Mouse (Mus musculus) spleen, postnatal 36 days (tissue): Measurements from ENCODE around the gene Rpa2.
"Not testable (repeated sequence)": the region's sequence is repeated elsewhere in the genome, so short reads cannot be mapped to it uniquely, and the experiment has no call there.

ENCODE experiments used
- DNase-seq, 2 experiments: peaks; one replicate each; pipeline ENCODE4 v3.0.0; 2022; ENCODE audit warnings: low spot score in 2 of 2, mixed read lengths in 1 of 2

Gene Rpa2

DNA sequence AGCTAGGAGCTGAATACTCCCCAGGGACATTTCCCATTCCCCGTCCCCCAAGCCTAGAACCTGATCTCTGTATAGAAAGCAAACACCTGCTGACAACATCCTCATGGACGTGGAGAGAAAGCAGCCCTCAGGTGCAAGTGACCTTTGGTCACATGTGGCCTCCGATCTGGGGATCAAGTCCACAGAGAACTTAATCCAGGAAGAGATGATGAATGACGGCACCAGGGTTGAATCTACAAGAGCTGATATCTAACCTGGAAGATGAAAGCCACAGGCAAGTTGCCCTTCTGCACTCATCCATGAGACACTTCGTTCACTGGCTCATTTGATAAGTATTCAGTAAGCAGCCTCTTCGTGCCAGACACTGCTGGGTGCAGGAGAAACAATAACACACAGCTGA, 5.5 kb upstream of the Rpa2 start:
- DNase-seq: no peak

DNA sequence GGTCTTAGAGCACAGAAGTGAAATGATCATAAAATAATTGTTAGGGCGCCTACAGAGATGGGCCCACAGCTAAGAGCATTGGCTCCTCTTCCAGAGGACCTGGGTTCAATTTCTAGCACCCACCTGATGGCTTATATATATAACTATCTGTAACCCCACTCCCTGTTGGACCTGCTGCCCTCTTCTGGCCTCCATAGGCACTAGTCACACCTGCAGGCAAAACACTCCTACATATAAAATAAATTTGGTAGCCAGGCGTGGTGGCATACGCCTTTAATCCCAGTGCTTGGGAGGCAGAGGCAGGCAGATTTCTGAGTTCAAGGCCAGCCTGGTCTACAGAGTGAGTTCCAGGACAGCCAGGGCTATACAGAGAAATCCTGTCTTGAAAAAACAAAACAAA, 5.0 kb upstream of the Rpa2 start:
- not testable (repeated sequence) for DNase-seq

DNA sequence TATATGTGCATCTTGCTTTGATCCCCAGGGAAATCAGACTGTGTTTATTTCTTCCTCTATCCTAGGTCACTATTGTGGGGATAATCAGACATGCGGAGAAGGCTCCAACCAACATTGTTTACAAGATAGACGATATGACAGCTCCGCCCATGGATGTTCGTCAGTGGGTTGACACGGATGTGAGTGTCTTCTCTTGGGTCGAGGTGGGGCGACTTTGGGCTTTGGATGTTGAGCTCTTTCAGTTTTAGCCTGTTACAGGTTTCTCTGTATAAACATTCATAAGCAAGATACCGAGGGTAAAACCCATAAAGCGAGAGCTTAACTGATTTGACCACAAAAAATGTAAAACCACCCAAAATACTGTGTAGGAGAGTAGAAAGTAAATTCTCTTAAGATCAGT, 3.6 kb downstream of the Rpa2 start:
- DNase-seq: no peak

DNA sequence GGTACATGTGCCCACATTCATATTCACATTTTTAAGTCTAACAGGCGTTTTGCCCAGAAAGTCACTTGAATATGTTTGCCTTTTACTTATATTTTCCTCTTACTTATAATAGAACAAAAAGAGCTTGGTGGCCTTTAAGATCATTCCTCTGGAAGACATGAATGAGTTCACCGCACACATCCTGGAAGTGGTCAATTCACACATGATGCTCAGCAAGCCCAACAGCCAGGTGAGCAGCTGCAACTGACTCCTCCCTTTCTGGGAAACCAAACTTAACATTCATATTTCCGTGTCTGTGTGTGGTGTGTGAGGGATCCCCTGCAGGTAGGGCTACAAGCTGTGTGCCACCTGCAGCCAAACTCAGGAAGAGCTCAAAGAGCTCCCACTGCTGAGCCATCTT, 6.8 kb downstream of the Rpa2 start:
- DNase-seq: no peak

DNA sequence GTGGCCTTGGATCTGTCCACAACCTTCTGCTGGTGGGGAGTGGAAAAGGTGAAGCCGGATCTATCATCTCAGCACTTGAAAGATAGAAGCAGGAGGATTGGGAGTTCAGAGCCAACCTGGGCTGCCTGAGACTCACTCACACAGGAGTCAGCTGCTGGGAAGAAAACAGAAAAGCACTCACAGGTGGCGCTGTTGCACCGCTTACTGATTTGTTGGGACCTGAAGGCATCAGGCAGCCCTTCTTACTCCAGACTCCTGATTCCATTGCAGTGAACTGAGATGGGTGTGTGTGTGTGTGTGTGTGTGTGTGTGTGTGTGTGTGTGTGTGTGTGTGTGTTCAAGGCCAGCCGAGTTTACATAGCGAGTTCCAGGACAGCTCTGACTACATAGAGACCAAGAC, 8.6 kb downstream of the Rpa2 start:
- DNase-seq: peak; percentile 74 to 77

DNA sequence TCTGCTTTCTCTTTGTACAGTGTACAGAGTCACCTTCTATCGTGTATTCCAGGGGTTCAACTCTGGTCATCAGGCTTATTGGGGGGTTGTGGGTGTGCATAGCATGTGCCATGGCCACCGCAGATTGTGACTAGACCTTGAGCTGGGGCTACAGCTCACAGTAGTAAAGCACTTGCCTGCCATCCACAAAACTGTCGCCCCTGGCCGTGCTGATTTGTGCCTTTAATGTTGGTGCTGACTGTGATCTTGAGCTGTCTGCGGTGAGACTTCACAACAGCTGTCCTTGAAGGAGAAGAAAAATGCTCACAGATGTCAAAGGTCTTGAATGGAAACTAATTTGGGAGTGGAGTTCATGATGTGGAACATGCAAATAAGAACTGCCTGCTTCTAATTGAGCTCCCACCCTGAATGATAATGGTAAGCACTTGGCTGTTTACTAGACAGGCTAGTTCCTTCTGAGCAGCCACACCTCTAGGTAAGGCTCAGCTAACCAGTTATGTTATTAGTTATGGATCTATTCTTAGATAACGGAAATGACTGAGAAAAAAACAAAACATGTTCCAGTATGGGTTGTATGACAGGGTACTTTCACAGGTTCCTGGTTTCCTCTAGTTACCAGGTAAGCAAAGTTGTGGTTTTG, 10.6 kb downstream of the Rpa2 start:
- peak; percentile 60 to 70 for DNase-seq

DNA sequence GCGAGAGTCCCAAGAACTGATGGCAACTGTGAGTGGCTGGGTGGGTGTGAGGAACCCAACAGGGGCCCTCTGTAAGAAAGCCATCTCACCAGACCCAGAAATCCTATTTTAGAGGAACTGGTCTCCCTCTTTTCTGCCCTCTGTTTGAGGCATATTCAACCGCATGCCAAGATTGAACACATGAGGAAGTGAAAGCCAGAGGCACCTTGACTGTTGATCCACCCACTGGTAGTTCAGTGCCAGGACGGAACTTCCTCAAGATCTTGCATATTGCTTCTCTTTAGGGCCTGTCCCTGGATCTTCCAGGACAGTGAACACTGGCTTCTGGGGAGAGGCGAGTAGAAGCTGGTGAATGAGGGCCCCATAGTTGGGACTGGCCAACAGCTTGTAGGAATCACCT, 12.2 kb downstream of the Rpa2 start:
- peak; percentile 64 to 74 for DNase-seq

DNA sequence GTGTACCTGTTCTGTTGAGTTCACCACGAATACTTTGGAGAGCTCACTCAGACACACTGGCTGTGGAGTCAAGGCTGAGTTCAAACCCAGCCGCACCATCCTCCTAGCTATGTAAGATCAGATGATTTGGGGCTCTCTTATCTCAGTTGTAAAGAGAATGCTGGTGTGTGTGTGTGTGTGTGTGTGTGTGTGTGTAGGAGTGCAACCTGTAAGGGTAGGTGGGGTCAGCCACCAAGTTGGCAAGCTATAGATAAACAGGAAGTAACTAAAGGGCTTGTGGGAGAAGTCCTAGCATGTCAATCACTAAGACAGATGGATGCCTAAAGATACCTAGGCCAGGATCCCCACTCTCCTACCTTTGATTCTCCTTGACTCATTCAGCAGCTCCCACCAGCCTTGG, 15.6 kb downstream of the Rpa2 start:
- DNase-seq: no peak

DNA sequence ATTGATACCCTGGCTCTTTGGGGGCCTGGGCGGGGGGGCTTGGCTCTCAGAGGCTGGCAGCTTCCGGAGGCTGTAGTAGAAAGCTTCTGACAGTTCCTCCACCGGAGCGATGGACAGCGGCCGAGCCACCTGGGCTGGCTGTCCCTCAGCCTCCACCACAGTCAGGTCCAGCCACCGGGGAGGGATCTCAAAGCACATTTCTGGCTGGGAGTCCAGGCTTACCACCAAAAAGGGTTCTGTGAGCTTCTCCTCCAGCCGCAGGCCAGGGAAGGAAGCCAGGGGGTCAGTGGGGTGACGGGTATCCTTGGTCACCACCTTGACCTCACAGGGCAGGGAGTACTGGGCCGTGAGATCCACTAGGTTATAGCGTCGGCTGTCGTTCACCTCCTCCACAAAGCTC, 17.1 kb downstream of the Rpa2 start:
- no peak for DNase-seq

DNA sequence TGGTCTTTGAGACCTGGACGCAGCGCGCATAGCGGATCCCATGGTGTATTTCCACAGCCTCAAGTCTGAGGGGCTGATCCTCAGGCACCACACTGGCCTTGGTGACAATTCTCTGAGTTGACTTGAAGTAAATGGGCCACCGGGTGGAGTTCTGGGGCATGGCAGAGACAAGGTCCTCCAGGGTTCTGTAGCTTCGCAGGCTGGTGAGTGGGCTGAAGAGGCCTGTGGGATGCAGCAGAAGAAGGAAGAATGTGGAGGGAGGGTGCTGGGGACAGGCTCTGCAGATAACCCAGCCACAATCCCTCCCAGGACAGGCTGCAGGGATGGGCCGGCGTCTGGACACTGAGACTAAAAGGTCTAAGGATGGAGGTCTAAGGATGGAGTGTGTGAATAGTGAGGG, 21.6 kb downstream of the Rpa2 start:
- DNase-seq: no peak

DNA sequence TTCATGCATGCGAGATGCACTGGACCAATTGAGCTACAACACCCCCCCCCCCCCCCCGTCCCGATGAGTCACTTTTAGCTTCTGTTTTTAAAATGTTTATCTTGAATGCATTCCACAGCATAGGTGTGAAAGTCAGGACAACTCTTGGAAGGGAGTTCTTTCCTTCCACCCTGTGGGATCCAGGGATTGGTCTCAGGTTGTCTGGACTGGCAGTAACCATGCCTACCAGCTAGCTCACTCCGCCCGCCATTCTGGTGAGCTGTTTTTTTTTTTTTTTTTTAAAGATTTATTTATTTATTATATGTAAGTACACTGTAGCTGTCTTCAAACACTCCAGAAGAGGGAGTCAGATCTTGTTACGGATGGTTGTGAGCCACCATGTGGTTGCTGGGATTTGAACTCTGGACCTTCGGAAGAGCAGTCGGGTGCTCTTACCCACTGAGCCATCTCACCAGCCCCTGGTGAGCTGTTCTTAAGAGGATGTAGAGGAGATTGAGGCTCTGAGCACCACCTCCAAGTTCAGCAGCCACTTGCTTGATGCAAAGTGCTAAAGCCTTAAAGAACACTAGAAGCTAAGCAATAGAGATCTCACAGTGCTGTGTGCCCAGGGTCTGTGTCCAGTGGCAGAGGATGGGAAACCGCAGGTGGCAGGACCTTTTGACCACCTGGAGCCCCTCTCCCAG, 25.3 kb downstream of the Rpa2 start:
- not testable (repeated sequence) for DNase-seq

DNA sequence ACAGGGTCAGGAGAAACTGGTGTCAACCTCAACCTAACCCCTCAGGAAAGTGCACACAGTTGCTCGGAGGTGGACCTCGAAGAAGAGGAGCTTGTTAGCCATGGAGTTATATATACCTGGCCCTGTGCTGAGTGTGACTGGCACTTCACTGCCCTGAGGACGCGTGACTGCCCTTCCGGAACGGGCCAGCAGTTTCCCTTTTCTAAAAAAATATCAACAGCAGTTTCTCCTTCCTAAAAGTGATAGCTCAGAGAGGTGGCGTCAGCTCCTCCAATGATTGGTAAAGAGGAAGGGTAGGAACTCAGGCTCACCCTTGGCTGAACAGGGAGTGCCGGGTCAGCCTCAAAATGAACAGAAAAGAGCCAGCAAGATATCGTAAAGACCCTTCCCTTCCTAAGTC, 25.9 kb downstream of the Rpa2 start:
- peak; percentile 76 to 78 for DNase-seq

DNA sequence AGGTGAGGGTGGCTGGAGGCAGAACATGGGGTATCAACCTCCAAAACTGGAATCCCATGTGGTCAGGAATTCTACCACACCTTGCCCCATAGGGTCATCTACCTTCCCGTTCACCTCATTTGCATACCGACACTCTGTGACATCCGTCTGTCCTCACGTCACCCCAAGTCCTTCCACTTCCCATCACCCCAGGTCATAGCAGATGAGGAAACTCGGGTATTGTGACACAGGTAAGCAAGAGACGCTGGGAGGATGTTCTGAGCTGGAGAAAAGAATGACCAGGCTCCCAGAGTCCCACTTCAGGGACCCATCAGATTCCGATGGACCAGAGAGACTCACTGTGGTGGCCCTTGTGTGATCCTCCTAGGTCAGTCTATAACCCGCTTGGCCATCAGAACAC, 26.6 kb downstream of the Rpa2 start:
- DNase-seq: peak; percentile 76 to 83

DNA sequence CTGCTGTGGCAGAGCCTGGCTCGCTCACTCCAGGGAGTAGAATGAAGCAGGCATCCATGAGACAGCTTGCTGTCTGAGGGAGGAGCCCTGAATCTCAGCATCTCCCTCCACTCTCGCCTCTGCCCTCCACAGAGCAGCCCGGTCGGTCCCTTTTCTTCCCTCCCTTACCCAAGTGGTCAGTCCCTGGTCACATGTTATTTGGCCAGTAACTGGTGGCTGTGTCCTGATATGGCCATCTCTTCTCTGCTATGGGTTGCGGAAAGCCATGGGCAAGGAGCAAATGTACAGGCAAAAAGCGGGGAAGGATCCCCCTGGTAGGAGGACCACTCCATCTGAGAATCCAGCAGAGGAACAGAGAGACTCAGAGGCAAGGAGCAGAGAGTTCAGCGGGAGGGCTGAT, 27.0 kb downstream of the Rpa2 start:
- no peak for DNase-seq

DNA sequence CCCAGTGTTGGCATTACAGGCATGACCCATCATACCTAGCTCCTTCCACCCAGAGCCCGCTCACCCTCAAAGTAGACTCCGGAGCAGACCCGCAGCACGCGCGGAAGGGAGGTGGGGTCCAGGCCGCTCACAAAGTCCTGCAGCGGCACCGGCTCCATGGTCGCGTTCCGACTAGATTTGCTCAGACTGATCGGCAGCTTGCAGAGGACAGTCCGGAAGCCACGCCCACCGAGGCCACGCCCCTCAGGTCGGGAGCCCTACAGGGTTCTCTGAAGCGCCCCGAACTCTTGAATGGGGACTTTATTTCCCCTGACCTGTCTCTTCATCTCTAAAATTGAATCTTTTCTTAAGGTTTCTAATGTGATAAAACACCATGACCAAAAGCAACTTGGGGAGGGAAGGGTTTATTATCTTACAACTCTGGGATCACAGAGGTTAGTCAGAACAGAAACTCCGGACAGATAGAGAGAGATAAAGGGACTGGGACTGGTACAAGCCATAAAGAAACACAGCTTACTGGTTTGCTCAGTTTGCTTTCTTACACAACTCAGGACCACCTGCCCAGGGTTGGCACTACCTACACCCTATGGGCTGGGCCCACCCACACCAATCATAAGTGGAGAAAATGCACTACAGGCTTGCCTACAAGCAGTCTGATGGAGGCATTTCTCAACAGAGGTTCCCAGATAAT, 28.2 kb downstream of the Rpa2 start, which contains the start of gene Themis2:
TSS of gene Themis2 (minus strand) at position 192 of the 691 bp plus-strand sequence.
- DNase-seq: peak; percentile 93 to 95

DNA sequence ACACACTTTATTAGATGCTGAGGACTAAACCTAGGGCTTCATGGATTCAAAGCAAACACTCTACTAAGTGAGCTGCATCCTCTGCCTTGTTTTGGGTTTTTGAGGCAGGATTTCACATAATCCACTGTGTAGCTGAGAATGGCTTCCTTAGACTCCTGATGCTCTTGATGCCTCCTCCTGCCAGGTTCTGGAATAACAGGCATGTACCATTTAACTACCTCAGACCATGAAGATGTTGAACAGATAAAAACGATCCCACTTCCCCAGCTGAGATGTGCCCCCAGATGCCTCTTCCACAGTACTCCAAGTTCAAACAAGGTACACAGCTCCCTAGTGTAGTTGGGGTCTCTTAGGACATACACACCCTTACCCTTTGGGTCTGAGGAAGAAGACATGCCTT, 29.3 kb downstream of the Rpa2 start:
- no peak for DNase-seq

DNA sequence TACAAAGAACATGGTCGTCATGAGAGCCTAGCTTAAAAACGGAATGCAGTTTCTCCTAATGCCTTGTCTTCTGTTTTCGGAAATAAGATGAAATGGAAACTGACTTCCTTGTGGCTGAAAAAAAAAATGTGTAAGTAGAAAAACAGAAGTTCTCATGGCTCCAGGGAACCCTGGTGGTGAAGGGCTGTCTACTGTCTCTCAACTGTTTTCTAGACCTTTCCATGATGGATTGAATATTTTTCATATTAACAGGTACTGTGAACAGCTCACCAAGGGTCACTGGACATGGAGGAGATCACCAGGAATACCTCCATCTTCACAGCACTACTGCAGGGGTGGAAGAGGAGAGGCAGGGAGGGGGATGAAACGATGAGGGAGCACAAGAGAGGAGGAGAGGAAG, 29.9 kb downstream of the Rpa2 start:
- DNase-seq: no peak

DNA sequence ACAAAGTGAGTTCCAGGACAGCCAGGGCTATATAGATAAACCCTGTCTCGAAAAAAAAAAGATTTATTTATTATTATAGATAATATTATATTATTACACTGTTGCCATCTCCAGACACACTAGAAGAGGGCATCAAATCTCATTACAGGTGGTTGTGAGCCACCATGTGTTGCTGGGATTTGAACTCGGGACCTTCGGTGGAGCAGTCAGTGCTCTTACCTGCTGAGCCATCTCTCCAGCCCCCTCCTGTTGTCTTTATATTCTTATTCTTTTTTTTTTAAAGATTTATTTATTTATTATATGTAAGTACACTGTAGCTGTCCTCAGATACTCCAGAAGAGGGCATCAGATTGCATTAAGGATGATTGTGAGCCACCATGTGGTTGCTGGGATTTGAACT, 30.5 kb downstream of the Rpa2 start:
- DNase-seq: not testable (repeated sequence)

DNA sequence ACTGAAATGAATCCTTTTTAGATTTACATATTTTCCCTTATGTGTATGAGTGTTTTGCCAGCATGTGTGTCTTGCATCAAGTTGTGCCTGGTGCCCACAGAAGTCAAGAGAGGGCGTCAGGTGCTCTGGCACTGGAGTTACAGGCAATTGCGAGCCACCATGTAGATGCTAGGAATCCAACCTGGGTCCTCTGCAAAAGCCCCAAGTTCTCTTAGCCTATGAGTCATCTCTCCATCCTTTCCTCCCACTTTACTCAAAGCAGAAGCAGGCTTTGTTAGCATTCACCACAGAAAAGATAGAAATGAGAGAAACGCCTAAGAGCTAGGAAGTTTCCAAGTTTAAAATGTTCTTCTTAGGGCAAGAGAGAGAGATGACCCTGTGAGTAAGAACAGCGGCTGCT, 31.7 kb downstream of the Rpa2 start:
- DNase-seq: no peak

DNA sequence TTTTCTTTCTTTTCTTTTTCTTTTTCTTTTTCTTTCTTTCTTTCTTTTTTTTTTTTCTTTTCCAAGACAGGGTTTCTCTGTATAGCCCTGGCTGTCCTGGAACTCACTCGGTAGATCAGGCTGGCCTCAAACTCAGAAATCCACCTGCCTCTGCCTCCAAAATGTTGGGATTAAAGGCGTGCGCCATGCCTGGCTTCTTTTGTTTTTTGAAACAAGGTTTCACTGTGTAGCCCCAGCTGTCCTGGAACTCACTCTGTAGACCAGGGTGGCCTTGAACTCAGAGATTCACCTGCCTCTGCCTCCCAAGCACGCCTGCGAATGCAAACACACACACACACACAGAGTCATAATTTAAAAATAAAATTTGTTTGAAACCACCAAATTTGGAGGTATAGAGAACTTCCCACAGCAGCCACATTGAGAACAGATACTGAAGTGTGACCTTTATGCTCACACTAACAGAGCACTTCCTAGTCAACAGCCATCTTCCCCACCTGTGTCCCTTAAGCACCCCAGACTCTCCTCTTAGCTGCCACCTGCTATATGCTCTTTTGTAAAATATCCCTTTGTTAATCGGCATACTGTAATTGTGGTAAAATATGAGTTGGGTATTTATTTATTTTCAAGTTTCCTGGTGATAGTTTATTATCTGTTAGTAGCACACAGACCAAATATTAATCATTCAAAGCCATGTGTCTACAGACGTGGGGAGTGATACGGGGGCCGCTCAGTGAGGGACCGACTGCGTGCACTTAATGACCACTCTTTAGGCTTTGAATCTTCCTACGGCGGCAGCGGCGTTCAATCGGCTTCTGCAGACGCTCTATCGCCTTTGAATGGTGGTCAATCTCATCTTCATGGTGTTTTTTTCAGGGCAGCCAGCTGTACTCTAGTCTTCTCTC, 33.3 kb downstream of the Rpa2 start:
- peak; percentile 43 to 51 for DNase-seq

DNA sequence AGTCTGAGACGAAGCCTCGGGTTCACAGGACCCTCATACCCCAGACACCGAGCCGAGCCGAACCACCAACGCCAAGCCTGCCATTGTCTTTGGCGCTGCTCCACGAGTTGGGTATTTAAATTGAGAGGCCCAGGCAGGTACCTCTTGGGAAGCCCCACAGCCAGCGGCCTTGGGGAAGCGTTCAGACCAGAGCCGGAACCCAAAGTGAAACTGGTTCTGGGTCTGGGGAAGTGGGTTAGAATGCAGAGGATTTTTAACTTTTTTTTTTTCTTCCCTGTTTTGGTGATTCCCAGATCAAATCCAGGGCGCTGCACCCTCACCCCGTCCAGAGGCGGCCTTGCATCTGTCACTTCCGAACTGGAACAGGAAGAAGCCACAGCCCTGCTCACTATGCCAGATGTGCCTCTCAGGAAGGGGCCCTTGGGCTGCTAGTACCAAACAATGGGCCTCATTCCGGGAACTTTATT, 34.1 kb downstream of the Rpa2 start:
- peak; percentile 62 to 71 for DNase-seq

DNA sequence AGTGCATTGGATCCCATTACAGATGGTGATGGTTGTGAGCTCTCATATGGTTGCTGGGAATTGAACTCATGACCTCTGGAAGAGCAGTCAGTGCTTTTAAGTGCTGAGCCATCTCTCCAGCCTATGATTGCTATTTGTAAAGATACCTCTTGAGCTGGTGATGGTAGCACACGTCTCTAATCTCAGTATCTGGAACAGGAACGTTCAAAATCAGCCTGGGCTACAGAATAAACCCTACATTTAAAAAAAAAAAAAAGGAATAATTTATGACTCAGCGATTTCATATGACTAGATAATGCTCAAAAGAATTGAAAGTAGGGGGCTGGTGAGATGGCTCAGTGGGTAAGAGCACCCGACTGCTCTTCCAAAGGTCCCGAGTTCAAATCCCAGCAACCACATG, 35.1 kb downstream of the Rpa2 start:
- DNase-seq: no peak
